Mouse (Mus musculus) lung, postnatal 0 days (tissue): ENCODE measurements around the gene Tyrobp. TPM values are rescaled to one million over a fixed set of nuclear protein-coding genes. Genes with fewer than 3 reads are reported as not detected.

Experiments used
- ATAC-seq: fragments of 200-750 bp; cut with Nextera tagmentation; 2 replicates; pipeline ENCODE4 v1.8.0; 2017; ENCODE audit warnings: moderate library complexity
- DNase-seq: peaks from one replicate; pipeline ENCODE4 v3.0.0-alpha.2; 2016; ENCODE audit warnings: low spot score
- H3K27ac ChIP-seq: fragments of 300-500 bp; sonication (generic); 2 replicates; pipeline ENCODE4 v1.5.1; 2014; ENCODE audit warnings: antibody characterized with exemption, mild to moderate bottlenecking, low read length, mixed read lengths
- H3K27me3 ChIP-seq: fragments of 300-500 bp; sonication (generic); replicated peaks from 2 replicates; pipeline ENCODE4 v1.6.1; 2014; ENCODE audit warnings: low read length, mixed read lengths; ENCODE audit not compliant: insufficient read depth
- H3K36me3 ChIP-seq: fragments of 300-500 bp; sonication (generic); 2 replicates; pipeline ENCODE4 v1.6.1; 2014; ENCODE audit warnings: low read length, mixed read lengths; ENCODE audit not compliant: insufficient read depth
- H3K4me1 ChIP-seq: fragments of 300-500 bp; sonication (generic); 2 replicates; pipeline ENCODE4 v1.6.1; 2014; ENCODE audit warnings: antibody characterized with exemption, low read depth, low read length, mixed read lengths; ENCODE audit not compliant: insufficient read depth
- H3K4me2 ChIP-seq: fragments of 300-500 bp; sonication (generic); replicated peaks from 2 replicates; pipeline ENCODE4 v1.6.1; 2014; ENCODE audit warnings: low read depth, mild to moderate bottlenecking, low read length, moderate library complexity, mixed read lengths
- H3K4me3 ChIP-seq: fragments of 300-500 bp; sonication (generic); 2 replicates; pipeline ENCODE4 v1.5.1; 2014; ENCODE audit warnings: low read depth, low read length
- H3K9ac ChIP-seq: fragments of 300-500 bp; sonication (generic); replicated peaks from 2 replicates; pipeline ENCODE4 v1.6.1; 2014; ENCODE audit warnings: low read depth, mild to moderate bottlenecking
- H3K9me3 ChIP-seq: fragments of 300-500 bp; sonication (generic); 2 replicates; pipeline ENCODE4 v1.6.1; 2016; ENCODE audit warnings: low read length, mixed read lengths
- CTCF ChIP-seq: IDR thresholded peaks from 2 replicates; pipeline ENCODE4 v1.5.1; 2016; ENCODE audit warnings: antibody characterized with exemption, mild to moderate bottlenecking
- EP300 ChIP-seq: IDR thresholded peaks from 2 replicates; pipeline ENCODE4 v1.6.1; 2016; ENCODE audit warnings: antibody characterized with exemption, mild to moderate bottlenecking, control low read depth
- WGBS: fragments of 180-500 bp; shearing (Covaris S2); extraction: QIAGEN DNeasy Blood & Tissue Kit; methylation state at CpG from one replicate; pipeline ENCODE4 v1.1.7; 2014; 5-methylcytosine and 5-hydroxymethylcytosine counted together
- polyA plus RNA-seq: library from polyadenylated mRNA; unstranded; fragments of >200 nt; fragmentation: Nextera tagmentation; extraction: Ambion mirVana; gene quantifications from 2 replicates; pipeline ENCODE4 v1.2.1, GENCODE M21; 2015

Gene Tyrobp
- polyA plus RNA-seq, 1 experiment from 2014 or later: 244 TPM

GRCm38 (mm10) chr7:30393631-30394030, 19.9 kb upstream of the Tyrobp start:
- DNase-seq (no peak), ATAC-seq (no peak)
- Histone ChIP-seq H3K27ac (peak overlapping the region; percentile 77; the same call in 1 of the 2 replicates), H3K9me3 (no peaks in the 10 kb centered on the region), H3K36me3 (no peaks in the 10 kb centered on the region), H3K4me2 (no peak overlapping the region), H3K9ac (no peak overlapping the region), H3K4me1 (no peaks in the 10 kb centered on the region), H3K4me3 (no peak overlapping the region), H3K27me3 (no peaks in the 10 kb centered on the region)
- 83% methylated on average over 4 of the region's 4 CpGs for WGBS
- TF ChIP-seq CTCF (no peak), EP300 (no peak)

- peak; percentile 34 for TF ChIP-seq EP300
- TF ChIP-seq CTCF: no peak
- Histone ChIP-seq H3K27me3 (no peaks in the 10 kb centered on the region), H3K9ac (no peak overlapping the region), H3K9me3 (no peaks in the 10 kb centered on the region), H3K27ac (peak overlapping the region; percentile 77), H3K4me1 (no peaks in the 10 kb centered on the region), H3K36me3 (no peaks in the 10 kb centered on the region), H3K4me3 (no peak overlapping the region), H3K4me2 (no peak overlapping the region)
- DNase-seq: peak; percentile 77
- 21% methylated on average over 10 of the region's 11 CpGs for WGBS
- ATAC-seq: peak; percentile 90
These were observed 19.2 kb upstream of the Tyrobp start for GRCm38 (mm10) chr7:30394379-30394778.

- no peak for DNase-seq
- no peaks in the 10 kb centered on the region for H3K4me1 ChIP-seq
- no peak overlapping the region for H3K9ac ChIP-seq
- no peak overlapping the region for H3K4me3 ChIP-seq
- peak; percentile 41 for TF ChIP-seq CTCF
- TF ChIP-seq EP300: no peak
- H3K36me3 ChIP-seq: no peaks in the 10 kb centered on the region
- H3K4me2 ChIP-seq: no peak overlapping the region
- no peak overlapping the region for H3K27ac ChIP-seq
- H3K9me3 ChIP-seq: no peaks in the 10 kb centered on the region
- no peak for ATAC-seq
- no peaks in the 10 kb centered on the region for H3K27me3 ChIP-seq
- 39% methylated on average over 2 of the region's 2 CpGs for WGBS
These were observed 18.7 kb upstream of the Tyrobp start for GRCm38 (mm10) chr7:30394871-30395270.

- no peak overlapping the region for H3K9ac ChIP-seq
- H3K27me3 ChIP-seq: no peaks in the 10 kb centered on the region
- TF ChIP-seq CTCF: no peak
- no peak for TF ChIP-seq EP300
- H3K4me3 ChIP-seq: no peak overlapping the region
- 51% methylated on average over 7 of the region's 7 CpGs for WGBS
- H3K9me3 ChIP-seq: no peaks in the 10 kb centered on the region
- H3K27ac ChIP-seq: no peak overlapping the region
- DNase-seq (no peak), ATAC-seq (no peak)
- H3K4me2 ChIP-seq: no peak overlapping the region
- no peaks in the 10 kb centered on the region for H3K4me1 ChIP-seq
- H3K36me3 ChIP-seq: no peaks in the 10 kb centered on the region
These were observed 13.9 kb upstream of the Tyrobp start for GRCm38 (mm10) chr7:30399671-30400070.

- Histone ChIP-seq H3K27me3 (no peaks in the 10 kb centered on the region), H3K4me1 (no peaks in the 10 kb centered on the region), H3K27ac (no peak overlapping the region), H3K9me3 (no peaks in the 10 kb centered on the region), H3K4me3 (no peak overlapping the region), H3K9ac (no peak overlapping the region), H3K4me2 (no peak overlapping the region), H3K36me3 (no peaks in the 10 kb centered on the region)
- no peak for ATAC-seq
- 61% methylated on average over 4 of the region's 4 CpGs for WGBS
- TF ChIP-seq CTCF: no peak
- no peak for TF ChIP-seq EP300
- DNase-seq: no peak
These were observed 11.2 kb upstream of the Tyrobp start for GRCm38 (mm10) chr7:30402343-30402742.

GRCm38 (mm10) chr7:30408639-30409038, 4.9 kb upstream of the Tyrobp start:
- Histone ChIP-seq H3K4me1 (no peaks in the 10 kb centered on the region), H3K9ac (no peak overlapping the region), H3K36me3 (no peaks in the 10 kb centered on the region), H3K4me3 (no peak overlapping the region), H3K4me2 (no peak overlapping the region), H3K27me3 (no peaks in the 10 kb centered on the region), H3K27ac (no peak overlapping the region), H3K9me3 (no peaks in the 10 kb centered on the region)
- TF ChIP-seq EP300 (no peak), CTCF (no peak)
- ATAC-seq: no peak
- DNase-seq: no peak
- WGBS: 73% methylated on average over 3 of the region's 3 CpGs

GRCm38 (mm10) chr7:30409789-30410188, 3.8 kb upstream of the Tyrobp start:
- 43% methylated on average over 2 of the region's 2 CpGs for WGBS
- H3K4me3 ChIP-seq: no peak overlapping the region
- DNase-seq (no peak), ATAC-seq (no peak)
- H3K36me3 ChIP-seq: no peaks in the 10 kb centered on the region
- no peaks in the 10 kb centered on the region for H3K4me1 ChIP-seq
- no peak overlapping the region for H3K9ac ChIP-seq
- no peak overlapping the region for H3K27ac ChIP-seq
- no peaks in the 10 kb centered on the region for H3K9me3 ChIP-seq
- TF ChIP-seq EP300 (no peak), CTCF (no peak)
- H3K27me3 ChIP-seq: no peaks in the 10 kb centered on the region
- no peak overlapping the region for H3K4me2 ChIP-seq
